Mouse (Mus musculus) layer of hippocampus, postnatal 14 days (tissue): ENCODE data around the gene Aplp2. TPM values are rescaled to one million over a fixed set of nuclear protein-coding genes. Genes with fewer than 3 reads are reported as not detected.
"Not testable (repeated sequence)": the region's sequence is repeated elsewhere in the genome, so short reads cannot be mapped to it uniquely, and the experiment has no call there.

Experiments
- DNase-seq, 2 experiments: peaks; one replicate each; pipeline ENCODE4 v3.0.0; 2021 to 2022; ENCODE audit warnings: low spot score in 2 of 2, mixed read lengths in 1 of 2
- total RNA-seq, 2 experiments: library from RNA; stranded (reverse); gene quantifications; 2 replicates each; pipeline ENCODE4 v1.2.3; 2021

Gene Aplp2
- total RNA-seq, 2 experiments from 2014 or later, result 441 to 464 TPM

GRCm38 (mm10) chr9:31184439-31184838 lies 27.2 kb downstream of the Aplp2 start:
- DNase-seq, result no peak

DNA sequence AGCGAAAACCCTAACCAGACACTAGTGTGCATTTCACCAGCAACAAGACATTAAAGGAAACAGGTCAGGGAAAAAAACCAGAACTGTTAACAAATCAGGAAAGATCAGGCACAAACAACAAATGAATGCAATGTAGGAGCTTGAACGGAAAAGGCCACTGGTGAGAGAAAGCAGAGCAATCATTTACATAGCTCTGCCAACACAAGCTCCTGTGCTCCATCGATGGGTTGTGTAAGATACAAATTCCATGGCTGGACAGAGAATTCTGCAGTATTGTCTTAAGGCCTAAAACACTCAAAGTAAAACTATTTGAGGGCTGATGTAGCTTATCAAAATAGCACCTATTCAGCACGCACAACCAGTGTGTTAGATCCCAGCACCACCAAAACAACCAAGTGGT lies 28.6 kb downstream of the Aplp2 start:
- no peak for DNase-seq

GRCm38 (mm10) chr9:31181291-31182085 lies 30.1 kb downstream of the Aplp2 start:
- no peak for DNase-seq

DNA sequence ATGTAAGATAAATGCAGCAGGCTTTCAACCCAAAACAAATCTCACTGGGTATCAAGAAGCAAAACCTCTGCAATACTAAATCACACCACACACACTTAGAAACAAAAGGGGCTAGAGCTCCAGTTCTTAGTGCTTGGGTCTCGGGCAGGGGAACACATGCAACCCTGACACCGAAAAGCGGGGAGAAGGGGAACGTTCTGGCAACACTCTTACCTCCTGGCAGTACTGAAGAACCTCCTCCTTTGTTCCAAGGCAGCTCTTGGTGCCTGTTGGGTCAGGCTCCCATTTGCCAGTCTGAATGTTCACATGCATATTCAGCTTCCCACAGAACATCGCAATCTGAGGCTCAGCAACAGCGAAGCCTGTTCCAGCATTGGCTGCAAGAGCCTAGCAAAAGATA lies 33.9 kb downstream of the Aplp2 start:
- peak; percentile 16 to 20 for DNase-seq

- peak; percentile 75 to 78 for DNase-seq
Observed at GRCm38 (mm10) chr9:31176379-31177130, 35.1 kb downstream of the Aplp2 start.

DNA sequence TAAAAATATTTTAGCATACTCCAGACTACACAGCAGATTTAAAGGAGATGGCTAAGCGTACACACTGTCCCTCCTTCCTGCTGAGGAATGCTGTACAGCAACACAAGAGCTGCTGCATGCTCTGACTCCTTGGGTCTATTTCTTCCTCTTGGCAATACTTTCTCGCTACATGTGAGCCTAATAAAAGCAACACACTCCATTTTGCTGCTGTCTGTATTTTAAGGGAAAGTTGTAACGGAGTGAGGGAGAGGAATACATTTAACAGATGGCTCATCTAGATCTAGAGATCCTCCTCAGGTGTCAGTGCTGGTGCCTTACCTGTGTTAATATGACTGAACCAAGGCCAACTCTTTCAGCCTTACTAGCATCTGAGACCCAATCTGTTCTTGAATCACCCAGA lies 35.6 kb downstream of the Aplp2 start:
- no peak for DNase-seq

DNA sequence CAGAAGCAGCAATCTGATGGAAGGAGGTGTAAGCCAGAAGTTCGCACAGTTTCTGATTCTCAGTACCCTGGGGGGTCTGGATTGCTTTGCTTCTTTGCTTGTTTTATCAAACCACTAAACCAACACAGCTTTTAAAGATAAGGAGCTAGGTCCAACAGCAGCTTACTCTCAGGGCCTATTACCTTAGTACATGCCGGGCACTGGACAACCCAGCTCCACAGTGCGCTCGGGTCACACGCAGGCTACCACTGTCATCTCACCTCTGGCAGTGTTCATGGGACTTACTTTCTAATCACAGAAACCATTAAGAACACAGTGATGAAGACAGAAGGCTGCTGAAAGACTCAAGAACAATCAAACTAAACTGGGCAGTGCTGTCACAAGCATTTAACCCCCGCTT lies 36.3 kb downstream of the Aplp2 start:
- DNase-seq, result no peak

DNA sequence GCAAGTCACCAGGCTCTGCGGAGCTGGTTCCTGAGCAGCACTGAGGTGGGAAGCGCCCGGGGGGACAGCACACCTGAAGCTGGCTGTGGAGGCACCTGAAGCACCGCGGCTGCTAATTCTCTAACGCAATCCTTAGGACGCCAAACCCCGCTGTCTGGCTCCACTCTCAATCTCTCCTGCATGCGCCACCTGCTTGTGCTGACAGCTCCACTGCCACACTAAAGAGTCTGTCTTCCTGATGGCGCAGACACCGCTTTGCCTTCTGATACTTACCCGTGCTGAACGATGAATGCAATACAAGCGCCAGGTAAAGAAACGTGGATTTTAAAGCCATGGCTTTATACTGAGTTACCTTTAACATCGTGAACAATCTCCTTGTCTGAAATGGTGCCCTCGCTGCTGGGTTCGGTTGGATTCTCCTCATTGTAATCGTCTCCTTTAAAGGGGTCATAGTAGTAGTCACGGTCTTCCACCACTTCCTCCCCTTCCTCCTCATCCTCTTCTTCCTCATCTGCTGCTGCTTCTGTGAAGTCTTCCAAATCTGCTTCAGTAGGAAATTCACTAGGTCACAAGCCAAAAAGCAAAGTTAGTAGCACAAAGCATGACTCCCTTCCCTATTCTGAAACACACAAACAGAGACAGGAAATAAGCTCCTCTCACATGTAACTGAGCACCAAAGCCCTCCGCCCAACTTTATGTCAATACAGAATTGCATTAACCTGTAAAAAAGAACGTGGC lies 43.1 kb downstream of the Aplp2 start:
- DNase-seq, result no peak

DNA sequence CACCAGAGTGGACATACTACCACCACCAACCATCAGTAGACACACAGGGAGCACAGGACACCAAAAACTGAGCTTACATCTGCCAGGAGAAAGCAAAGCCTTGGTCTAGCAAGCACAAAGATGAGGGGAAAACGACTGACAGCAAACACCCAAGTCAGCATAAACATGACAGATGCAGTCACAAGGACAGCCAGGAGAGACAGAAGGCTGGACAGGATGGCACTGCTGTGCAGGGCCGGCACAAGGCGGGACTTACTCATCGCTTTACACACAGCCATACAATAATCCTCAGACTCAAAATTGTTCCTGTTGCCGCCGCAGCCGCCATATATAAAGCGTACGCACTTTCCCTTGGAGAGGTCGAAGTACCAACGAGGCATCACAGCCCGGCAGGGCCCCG lies 44.3 kb downstream of the Aplp2 start:
- DNase-seq, result no peak

GRCm38 (mm10) chr9:31165505-31165904 lies 46.1 kb downstream of the Aplp2 start:
- DNase-seq, result not testable (repeated sequence)

GRCm38 (mm10) chr9:31163327-31163726 lies 48.3 kb downstream of the Aplp2 start:
- no peak for DNase-seq

GRCm38 (mm10) chr9:31162911-31163310 lies 48.7 kb downstream of the Aplp2 start:
- DNase-seq, result no peak

GRCm38 (mm10) chr9:31159910-31160309 lies 51.7 kb downstream of the Aplp2 start:
- no peak for DNase-seq

DNA sequence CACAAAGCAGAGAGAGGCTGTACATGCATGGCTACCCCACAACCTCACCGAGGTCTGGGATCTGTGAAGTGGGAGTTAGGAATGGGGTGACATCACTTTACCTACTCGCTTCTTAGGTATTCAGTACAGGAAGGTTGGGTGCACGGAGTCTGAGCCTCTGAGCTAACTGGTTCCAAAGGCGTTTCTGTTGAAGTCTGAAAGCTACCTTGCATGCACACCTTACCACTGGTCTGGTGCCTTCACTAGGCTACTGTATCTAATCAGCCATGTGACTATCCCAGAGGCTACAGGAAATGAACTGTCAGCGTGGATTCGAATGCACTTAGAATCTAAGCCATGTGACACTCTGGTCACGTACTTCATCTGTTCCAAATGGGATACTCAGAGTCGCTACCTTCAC lies 55.0 kb downstream of the Aplp2 start:
- DNase-seq, result no peak

DNA sequence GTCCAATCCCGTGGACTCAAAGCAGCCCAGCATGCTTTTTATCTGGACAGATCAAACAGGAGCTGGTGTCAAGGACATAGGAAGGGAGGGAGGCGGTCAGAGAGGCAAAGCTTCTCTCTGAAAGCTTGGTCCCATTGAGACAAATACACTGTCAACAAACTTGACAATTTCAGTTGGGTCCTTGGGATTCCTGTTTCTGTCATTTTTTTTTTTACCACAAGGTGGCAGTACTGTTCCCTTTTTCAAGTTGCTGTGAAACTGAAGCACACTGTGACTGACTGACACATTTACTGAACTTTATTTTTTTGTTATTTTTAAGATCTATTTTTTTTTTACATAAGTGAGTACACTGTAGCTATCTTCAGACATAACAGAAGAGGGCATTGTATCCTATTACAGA lies 60.6 kb downstream of the Aplp2 start:
- DNase-seq, result peak in 1 of 2 experiments; percentile 50

- no peak for DNase-seq
Observed at GRCm38 (mm10) chr9:31148135-31148534, 63.5 kb downstream of the Aplp2 start.

DNA sequence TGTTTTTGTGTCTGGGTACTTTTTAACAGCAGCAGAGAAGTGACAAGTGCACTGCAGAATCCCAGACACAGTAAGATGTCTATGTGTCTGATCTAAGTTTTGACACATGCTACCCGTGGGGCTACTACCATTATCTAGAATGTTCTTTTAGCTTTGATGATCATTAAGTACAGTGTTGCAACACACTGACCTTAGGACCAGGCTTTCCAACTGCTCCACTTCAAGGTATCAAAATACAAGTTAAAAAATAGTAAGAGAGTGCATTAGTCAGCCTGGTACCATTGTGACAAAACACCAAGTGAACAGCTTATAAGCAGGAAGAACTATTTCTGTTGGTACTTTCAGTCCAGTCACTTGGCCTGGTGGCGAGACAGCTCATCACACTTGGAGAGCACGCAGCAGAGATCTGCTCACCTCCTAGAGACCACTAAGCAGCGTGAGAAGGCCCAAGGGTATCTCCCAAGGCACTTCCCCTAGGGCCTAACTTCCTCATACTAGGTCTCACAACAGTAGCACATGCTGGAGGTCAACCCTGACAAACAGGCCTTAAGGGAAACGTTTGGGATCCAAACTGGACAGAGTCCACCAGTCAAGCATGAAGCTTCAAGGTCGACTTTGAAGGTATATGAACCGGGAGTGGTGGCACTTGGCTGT lies 66.2 kb downstream of the Aplp2 start:
- peak in 1 of 2 experiments; percentile 9 for DNase-seq

- DNase-seq, result no peak
Observed at GRCm38 (mm10) chr9:31142924-31143323, 68.7 kb downstream of the Aplp2 start.

DNA sequence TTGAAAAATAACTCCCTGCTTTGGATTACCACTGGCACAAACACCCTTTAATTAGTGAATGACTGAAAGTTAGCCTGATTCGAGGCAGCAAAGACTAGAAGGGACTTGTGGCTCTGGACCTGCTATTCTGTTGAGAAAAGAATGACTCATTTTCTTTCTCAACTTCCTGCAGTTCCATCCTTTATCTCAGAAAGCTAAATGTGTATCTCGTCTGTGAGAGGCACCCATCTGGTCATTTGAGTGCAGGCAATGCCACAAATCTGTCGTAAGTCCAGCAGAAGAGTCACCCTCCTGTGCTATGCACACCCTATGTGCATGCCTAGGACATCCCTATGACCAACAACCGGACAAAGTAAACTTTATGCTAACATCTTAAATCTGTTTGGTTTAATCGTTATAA lies 78.5 kb downstream of the Aplp2 start:
- DNase-seq, result no peak

DNA sequence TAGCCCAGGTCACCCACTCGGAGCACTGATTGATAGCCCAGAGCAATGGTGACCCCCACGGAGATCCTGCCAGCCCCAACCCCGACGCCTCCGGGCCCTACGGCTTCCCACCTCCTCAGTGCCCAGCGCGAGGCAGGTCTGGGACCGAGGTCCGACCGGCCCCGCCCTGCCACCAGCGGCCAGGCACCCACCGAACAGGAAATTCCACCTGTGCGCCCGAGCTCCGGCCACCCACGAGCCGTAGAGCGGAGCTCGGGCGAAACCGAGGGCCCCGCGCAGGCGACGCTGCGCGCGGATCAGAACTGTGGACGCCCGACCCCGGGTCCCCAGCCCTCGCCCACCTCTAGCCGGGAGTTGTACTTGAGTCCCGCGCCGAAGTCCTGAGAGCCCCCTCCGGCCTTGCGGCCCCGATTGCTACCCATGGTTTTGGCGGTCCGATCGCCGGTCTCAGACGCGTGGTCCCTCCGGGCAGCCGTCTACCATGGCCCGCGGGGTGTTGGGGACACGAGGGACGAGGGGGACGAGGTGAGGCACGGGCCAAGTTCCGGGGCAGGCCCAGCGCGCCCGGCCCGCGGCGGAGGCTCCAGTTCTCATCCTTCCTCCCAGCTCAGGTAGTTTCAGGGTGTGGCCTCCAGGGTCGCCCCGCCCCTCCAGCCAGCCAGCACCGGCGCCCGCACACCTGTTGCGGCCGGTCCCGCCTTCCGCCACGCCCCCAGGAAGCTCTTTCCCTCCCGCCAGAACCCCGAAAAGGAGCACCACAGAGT lies 80.2 kb downstream of the Aplp2 start, which contains the start of gene St14:
Gene St14, minus strand, starts transcription at position 649 of the 764 bp plus-strand sequence.
- DNase-seq, result no peak
